Mouse (Mus musculus) kidney, adult 2 months (tissue): Measurements from ENCODE around the gene Susd6.

Source experiments
- CTCF ChIP-seq: fragments of 200-500 bp; conservative IDR thresholded peaks from 2 replicates; pipeline ENCODE4 v1.5.1; 2011; ENCODE audit warnings: low read depth, mild to moderate bottlenecking, control low read depth, low read length, moderate library complexity, mixed read lengths; ENCODE audit not compliant: insufficient read depth, insufficient read length
- POLR2A ChIP-seq: fragments of 200-500 bp; IDR thresholded peaks from one replicate; pipeline ENCODE4 v1.6.1; 2011; ENCODE audit warnings: low read depth, low read length, control low read depth

GRCm38 (mm10) chr12:80891074-80891473 lies 100.8 kb downstream of the Susd6 start:
- TF ChIP-seq CTCF (no peak), POLR2A (no peak)
